ENCODE assay signal across 9 mouse cellular contexts in the genomic region with DNA sequence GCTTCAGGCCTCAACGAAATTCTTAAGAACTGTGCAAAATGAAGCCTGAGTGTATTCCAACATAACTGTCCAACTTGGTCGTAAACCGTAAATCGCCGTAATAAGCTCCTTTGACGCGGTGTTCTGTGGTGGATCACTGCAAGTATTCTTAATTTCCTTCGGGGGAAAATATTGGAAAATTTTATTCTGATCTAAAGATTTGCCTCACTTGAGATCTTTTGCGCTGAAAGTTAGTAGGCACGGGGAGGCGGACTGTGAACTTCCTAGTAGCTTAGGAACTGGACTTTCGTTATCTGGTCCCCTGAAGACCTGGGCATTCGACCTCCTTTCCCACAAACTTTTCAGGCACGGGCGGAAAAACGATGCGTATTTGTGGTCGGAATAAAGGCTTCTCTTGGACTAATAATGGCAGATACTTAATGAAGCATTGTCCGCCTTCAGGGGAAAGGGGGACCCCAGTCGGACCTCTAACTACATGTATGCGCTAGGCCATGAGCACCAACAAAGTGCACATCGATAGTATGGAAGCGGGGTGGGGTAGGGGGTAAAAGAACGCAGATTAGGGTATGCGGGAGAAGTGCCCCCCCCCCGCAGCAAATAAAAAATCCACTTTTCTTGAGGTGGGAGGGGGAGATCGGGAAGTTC.
DNase-seq lines count a peak whose midpoint lies in the region; ATAC-seq lines count a peak whose summit lies in the region.
"Had no signal": no experiment of that assay in that cellular context is flagged by ENCODE, and none has a peak within 500 bp of the region (broad histone marks: within the 10 kb centered on the region; RNA-seq: fewer than 3 reads in every experiment).

No protein-coding gene starts in this region.

- H3K27me3 ChIP-seq in embryonic facial prominence, embryonic 14.5 days (replicated peaks; ENCODE audit: control insufficient read depth, insufficient read depth, low read length): peaks cover 91% of the 10 kb centered on the region
- peaks cover 85% of the 10 kb centered on the region for H3K27me3 ChIP-seq in limb, embryonic 11.5 days (ENCODE audit: control insufficient read depth, insufficient read depth, low read length)

- 2% methylated on average over 27 of the region's 27 CpGs for WGBS in embryonic facial prominence, embryonic 14.5 days
- WGBS in limb, embryonic 11.5 days: 2% methylated on average over 27 of the region's 27 CpGs

- no peaks in the 10 kb centered on the region for H3K9me3 ChIP-seq in embryonic facial prominence, embryonic 14.5 days (ENCODE audit: control insufficient read depth, low read length)
- H3K9me3 ChIP-seq in limb, embryonic 11.5 days (ENCODE audit: control insufficient read depth, low read length): no peaks in the 10 kb centered on the region

- H3K4me1 ChIP-seq in embryonic facial prominence, embryonic 14.5 days (ENCODE audit: control insufficient read depth, insufficient read depth, low read length): peaks cover 4% of the 10 kb centered on the region; the same call in 1 of the 2 replicates
- no peaks in the 10 kb centered on the region for H3K4me1 ChIP-seq in limb, embryonic 11.5 days (ENCODE audit: control insufficient read depth, insufficient read depth, low read length)

- peak overlapping the region; percentile 21 for H3K4me3 ChIP-seq in embryonic facial prominence, embryonic 14.5 days (ENCODE audit: low read depth, low read length)
- H3K4me3 ChIP-seq in limb, embryonic 11.5 days (ENCODE audit: low read depth, low read length): no peak overlapping the region

- H3K27ac ChIP-seq in embryonic facial prominence, embryonic 14.5 days (replicated peaks; ENCODE audit: low read depth, low read length): no peak overlapping the region
- H3K27ac ChIP-seq in limb, embryonic 11.5 days (replicated peaks; ENCODE audit: low read depth, low read length): no peak overlapping the region

- ATAC-seq in embryonic facial prominence, embryonic 14.5 days (ENCODE audit: low read depth): no peak
- no peak for ATAC-seq in limb, embryonic 11.5 days (ENCODE audit: insufficient number of reproducible peaks, low FRiP score, low TSS enrichment, low read depth)
- no peak for ATAC-seq in granulocyte monocyte progenitor cell, adult 5-6 weeks (replicated peaks; ENCODE audit: poor library complexity, severe bottlenecking)

- peak overlapping the region; percentile 15; the same call in 1 of the 2 replicates for H3K9ac ChIP-seq in embryonic facial prominence, embryonic 14.5 days (ENCODE audit: low read depth, low read length)
- no peak overlapping the region for H3K9ac ChIP-seq in limb, embryonic 11.5 days (ENCODE audit: low read length)

- H3K4me2 ChIP-seq in embryonic facial prominence, embryonic 14.5 days (ENCODE audit: low read depth, low read length): peak overlapping the region; percentile 37; the same call in 1 of the 2 replicates
- H3K4me2 ChIP-seq in limb, embryonic 11.5 days (ENCODE audit: low read depth, severe bottlenecking): no peak overlapping the region

- DNase-seq in right cerebral cortex, adult 2 months (ENCODE audit: low spot score in 2 of 2): peak; percentile 47 to 52
- no peak for DNase-seq in right cerebral cortex, postnatal 14 days
- no peak for DNase-seq in embryonic facial prominence, embryonic 14.5 days (ENCODE audit: low spot score)
- peak; percentile 45 for DNase-seq in limb, embryonic 11.5 days (ENCODE audit: low spot score)
- no peak for DNase-seq in kidney, postnatal 14 days
- DNase-seq in adrenal gland, adult 18-20 months (ENCODE audit: low spot score in 2 of 2): no peak
- no peak for DNase-seq in ovary, adult 18-20 months (ENCODE audit: low spot score)
- DNase-seq: thymus, postnatal 36 days had no signal

- no peaks in the 10 kb centered on the region for H3K36me3 ChIP-seq in embryonic facial prominence, embryonic 14.5 days (ENCODE audit: control insufficient read depth, insufficient read depth, low read length)
- no peaks in the 10 kb centered on the region for H3K36me3 ChIP-seq in limb, embryonic 11.5 days (ENCODE audit: control insufficient read depth, insufficient read depth, low read length)

Comparison
In these comparisons a context has a peak if more than half of its experiments do, and no peak if none do; other contexts are left out.
1. DNase-seq: peak in right cerebral cortex, adult 2 months (2 of 2) and limb, embryonic 11.5 days (single experiment); none in right cerebral cortex, postnatal 14 days (single experiment), embryonic facial prominence, embryonic 14.5 days (single experiment), kidney, postnatal 14 days (single experiment), adrenal gland, adult 18-20 months (0 of 2) and ovary, adult 18-20 months (single experiment).